Mouse (Mus musculus) small intestine, adult 2 months (tissue): ENCODE results near the gene Phc3. TPM values are rescaled to one million over a fixed set of nuclear protein-coding genes. Genes with fewer than 3 reads are reported as not detected.

ENCODE experiments used
- H3K27ac ChIP-seq: fragments of 200-500 bp; 2 replicates; pipeline ENCODE4 v1.5.1; 2012; ENCODE audit warnings: low read depth, low read length, control low read depth, inconsistent platforms; ENCODE audit not compliant: insufficient read depth
- H3K27me3 ChIP-seq: fragments of 200-500 bp; 2 replicates; pipeline ENCODE4 v1.6.1; 2012; ENCODE audit warnings: mild to moderate bottlenecking, moderate library complexity, low read length, inconsistent platforms; ENCODE audit not compliant: control insufficient read depth, insufficient read depth
- H3K36me3 ChIP-seq: fragments of 200-500 bp; 2 replicates; pipeline ENCODE4 v1.6.1; 2012; ENCODE audit warnings: mild to moderate bottlenecking, low read length, control low read depth, inconsistent platforms; ENCODE audit not compliant: control insufficient read depth, insufficient read depth
- H3K4me1 ChIP-seq: fragments of 200-500 bp; 2 replicates; pipeline ENCODE4 v1.6.1; 2012; ENCODE audit warnings: low read length, inconsistent platforms, mixed read lengths; ENCODE audit not compliant: control insufficient read depth, insufficient read depth, insufficient read length
- H3K4me3 ChIP-seq: fragments of 200-500 bp; 2 replicates; pipeline ENCODE4 v1.5.1; 2012; ENCODE audit warnings: low read depth, mild to moderate bottlenecking, control low read depth, inconsistent platforms, low read length, moderate library complexity
- CTCF ChIP-seq: fragments of 200-500 bp; IDR thresholded peaks from 2 replicates; pipeline ENCODE4 v1.5.1; 2012; ENCODE audit warnings: low read depth, mild to moderate bottlenecking, control low read depth, inconsistent platforms, low read length, moderate library complexity, mixed read lengths; ENCODE audit not compliant: insufficient replicate concordance, insufficient read length; ENCODE audit errors: extremely low read depth
- POLR2A ChIP-seq: fragments of 200-500 bp; IDR thresholded peaks from 2 replicates; pipeline ENCODE4 v1.6.1; 2012; ENCODE audit warnings: low read depth, mild to moderate bottlenecking, control low read depth, inconsistent platforms, low read length, moderate library complexity
- WGBS: fragments of 180-500 bp; shearing (Covaris S2); methylation state at CpG from one replicate; pipeline ENCODE4 v1.1.7; 2018; 5-methylcytosine and 5-hydroxymethylcytosine counted together
- polyA plus RNA-seq: library from polyadenylated mRNA; depleted of rRNA; stranded (reverse); fragments of >200 nt; gene quantifications from 2 replicates; pipeline ENCODE4 v1.2.3, GENCODE M21; 2012

Gene Phc3
- polyA plus RNA-seq, 1 experiment, result 21.8 TPM

DNA sequence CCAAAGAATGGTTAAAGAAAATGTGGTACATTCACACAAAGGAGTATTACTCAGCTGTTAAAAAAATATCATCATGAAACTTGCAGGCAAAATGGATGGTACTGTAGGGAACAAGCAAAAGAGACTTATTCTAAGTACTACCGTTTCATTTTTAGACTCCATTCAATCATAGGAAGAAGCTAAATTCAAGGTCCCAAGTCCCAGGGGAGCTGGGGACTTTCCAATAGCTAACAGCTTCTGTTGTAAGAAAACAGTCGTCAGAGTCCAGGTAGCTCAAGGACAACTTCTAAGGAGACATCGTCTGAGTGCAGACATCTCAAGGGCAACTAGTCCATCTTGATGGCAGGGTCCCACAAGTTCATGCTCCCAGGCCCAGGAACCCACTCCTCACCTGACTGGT is 41.6 kb downstream of the Phc3 start:
- WGBS, result 80% methylated on average over 3 of the region's 3 CpGs
- H3K36me3 ChIP-seq, result peaks cover 33% of the 10 kb centered on the region
- no peaks in the 10 kb centered on the region for H3K4me1 ChIP-seq
- no peak overlapping the region for H3K4me3 ChIP-seq
- H3K27me3 ChIP-seq, result no peaks in the 10 kb centered on the region
- TF ChIP-seq POLR2A (no peak), CTCF (no peak)
- no peak overlapping the region for H3K27ac ChIP-seq

DNA sequence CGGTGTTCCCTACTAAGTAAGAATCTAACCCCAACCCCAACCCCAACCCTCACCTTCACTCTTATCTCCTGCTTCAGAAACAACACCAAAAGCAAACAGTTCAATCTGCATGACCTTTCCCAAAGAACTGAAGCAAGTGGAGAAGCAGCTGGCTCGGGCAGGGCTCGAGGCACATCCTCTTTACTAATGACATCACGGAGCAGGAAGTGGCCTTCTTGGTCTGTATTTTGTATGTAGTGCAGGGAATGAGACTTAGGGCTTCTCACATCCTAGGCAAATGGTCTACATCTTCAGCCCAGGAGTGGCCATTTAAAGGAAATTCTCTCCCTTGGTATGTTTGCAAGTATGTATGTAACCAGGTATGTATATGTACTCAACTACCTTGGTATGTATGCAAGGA is 52.1 kb downstream of the Phc3 start:
- H3K27me3 ChIP-seq, result no peaks in the 10 kb centered on the region
- H3K4me3 ChIP-seq, result no peak overlapping the region
- no peak overlapping the region for H3K27ac ChIP-seq
- TF ChIP-seq CTCF (no peak), POLR2A (no peak)
- H3K36me3 ChIP-seq, result peaks cover 47% of the 10 kb centered on the region
- WGBS, result 35% methylated on average over 4 of the region's 4 CpGs
- no peaks in the 10 kb centered on the region for H3K4me1 ChIP-seq

DNA sequence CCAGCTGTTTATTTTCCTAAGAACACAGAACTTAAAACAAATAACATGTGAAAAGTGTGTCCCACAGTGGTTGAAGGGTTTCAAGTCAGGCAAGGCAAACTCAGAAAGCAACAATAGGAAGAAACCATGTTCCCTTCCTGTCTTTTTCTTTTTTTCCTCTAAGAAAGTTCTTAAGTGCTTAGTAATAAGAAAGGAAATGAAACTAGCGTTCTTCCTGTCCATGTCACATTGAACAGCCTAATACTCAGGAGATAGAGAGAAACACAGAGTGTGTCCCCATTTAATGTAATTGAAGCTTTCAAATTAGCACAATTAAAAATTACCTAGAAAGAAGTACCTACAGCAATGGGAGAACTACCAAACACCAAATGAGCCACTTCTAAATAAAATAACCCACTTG is 64.6 kb downstream of the Phc3 start:
- WGBS, result 83% methylated on average over 1 of the region's 1 CpGs
- no peak for TF ChIP-seq CTCF
- TF ChIP-seq POLR2A, result no peak

DNA sequence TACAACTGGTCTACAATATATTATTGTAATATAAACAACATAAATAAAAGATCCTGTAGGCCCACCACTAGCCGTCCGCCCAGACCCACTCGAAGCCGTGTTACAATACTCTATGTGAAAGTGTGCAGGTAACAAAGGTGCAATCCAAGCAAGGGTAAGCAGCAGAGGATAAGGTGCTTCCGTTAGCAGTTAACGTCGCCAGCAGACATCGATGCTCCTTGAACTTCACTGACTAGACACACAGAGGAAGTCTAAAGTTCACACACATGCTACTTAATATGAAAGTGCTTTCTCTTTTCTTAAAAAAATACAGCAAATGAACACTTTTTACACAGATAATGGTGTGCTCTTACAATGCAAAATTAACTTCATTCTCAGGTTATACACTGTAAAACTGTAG is 69.8 kb downstream of the Phc3 start:
- no peaks in the 10 kb centered on the region for H3K27me3 ChIP-seq
- H3K27ac ChIP-seq, result no peak overlapping the region
- 60% methylated on average over 8 of the region's 8 CpGs for WGBS
- no peaks in the 10 kb centered on the region for H3K4me1 ChIP-seq
- H3K36me3 ChIP-seq, result peaks cover 33% of the 10 kb centered on the region
- H3K4me3 ChIP-seq, result no peak overlapping the region
- no peak for TF ChIP-seq POLR2A
- no peak for TF ChIP-seq CTCF

More for the DNA sequence above, 64.6 kb downstream of the Phc3 start:
- Histone ChIP-seq H3K27ac (no peak overlapping the region), H3K4me3 (no peak overlapping the region), H3K27me3 (no peaks in the 10 kb centered on the region), H3K36me3 (peaks cover 41% of the 10 kb centered on the region), H3K4me1 (no peaks in the 10 kb centered on the region)

DNA sequence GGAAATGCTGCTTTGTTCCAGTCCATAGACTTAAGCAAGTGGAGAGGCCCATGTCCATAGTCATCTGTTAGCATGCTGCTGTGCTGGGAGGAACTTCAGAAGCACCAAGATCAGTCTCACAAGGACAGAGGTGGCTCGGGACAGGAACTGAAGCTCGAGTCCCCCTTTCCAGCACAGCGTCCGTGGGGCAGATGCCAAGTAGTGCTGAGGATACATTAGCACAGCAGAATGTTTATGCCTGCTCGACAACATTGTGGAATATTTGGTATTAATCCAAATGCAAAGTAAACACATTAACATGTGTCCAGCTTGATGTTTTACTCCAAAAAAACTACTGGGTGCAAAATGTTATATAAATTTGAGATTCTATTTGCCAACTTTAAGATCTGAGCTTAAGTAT is 72.5 kb downstream of the Phc3 start:
- 70% methylated on average over 5 of the region's 5 CpGs for WGBS
- H3K27me3 ChIP-seq, result no peaks in the 10 kb centered on the region
- no peak overlapping the region for H3K4me3 ChIP-seq
- H3K4me1 ChIP-seq, result no peaks in the 10 kb centered on the region
- H3K27ac ChIP-seq, result no peak overlapping the region
- TF ChIP-seq POLR2A (no peak), CTCF (no peak)
- peaks cover 30% of the 10 kb centered on the region for H3K36me3 ChIP-seq

DNA sequence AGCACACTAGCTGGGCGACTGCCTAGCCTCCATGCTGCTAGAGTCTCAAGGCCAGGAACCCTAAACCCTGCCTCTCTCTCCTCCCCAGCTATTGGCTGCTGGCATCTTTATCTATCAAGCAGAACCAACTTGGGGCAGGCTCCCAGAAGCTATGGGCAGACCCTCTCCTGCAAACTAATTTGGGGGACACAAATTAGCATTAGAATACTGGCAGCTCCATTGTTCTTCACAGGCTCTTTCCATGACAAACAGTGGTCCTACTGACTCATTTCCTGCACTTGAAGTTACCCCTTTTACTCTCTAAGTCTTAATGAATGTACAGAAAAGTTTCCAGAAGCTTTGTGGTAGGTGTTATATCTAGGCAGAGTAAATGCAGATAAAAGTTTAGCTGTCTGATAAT is 80.2 kb downstream of the Phc3 start:
- Histone ChIP-seq H3K27me3 (no peaks in the 10 kb centered on the region), H3K4me3 (no peak overlapping the region), H3K27ac (no peak overlapping the region), H3K4me1 (no peaks in the 10 kb centered on the region), H3K36me3 (peaks cover 10% of the 10 kb centered on the region)
- TF ChIP-seq CTCF (no peak), POLR2A (no peak)
- 63% methylated on average over 1 of the region's 1 CpGs for WGBS

DNA sequence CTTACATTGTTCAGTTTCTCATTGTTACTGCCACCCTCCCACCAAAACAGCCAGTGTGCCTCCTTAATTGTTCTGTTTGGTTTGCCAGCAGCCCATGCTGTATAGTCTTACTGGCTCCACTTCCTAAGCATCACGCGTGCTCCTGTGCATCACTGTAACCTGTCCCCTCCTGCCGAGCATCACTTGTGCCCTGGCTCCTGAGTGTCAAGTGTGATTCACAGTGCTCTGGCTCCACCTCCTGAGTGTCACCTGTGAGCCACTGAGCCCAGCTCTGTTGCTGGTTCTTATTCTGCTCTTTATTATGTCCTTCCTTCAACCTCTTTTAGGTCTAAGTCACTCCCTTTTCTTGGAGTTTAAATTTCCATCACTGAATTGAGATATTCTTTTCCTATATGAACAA is 81.8 kb downstream of the Phc3 start:
- peaks cover 7% of the 10 kb centered on the region for H3K36me3 ChIP-seq
- 90% methylated on average over 3 of the region's 3 CpGs for WGBS

DNA sequence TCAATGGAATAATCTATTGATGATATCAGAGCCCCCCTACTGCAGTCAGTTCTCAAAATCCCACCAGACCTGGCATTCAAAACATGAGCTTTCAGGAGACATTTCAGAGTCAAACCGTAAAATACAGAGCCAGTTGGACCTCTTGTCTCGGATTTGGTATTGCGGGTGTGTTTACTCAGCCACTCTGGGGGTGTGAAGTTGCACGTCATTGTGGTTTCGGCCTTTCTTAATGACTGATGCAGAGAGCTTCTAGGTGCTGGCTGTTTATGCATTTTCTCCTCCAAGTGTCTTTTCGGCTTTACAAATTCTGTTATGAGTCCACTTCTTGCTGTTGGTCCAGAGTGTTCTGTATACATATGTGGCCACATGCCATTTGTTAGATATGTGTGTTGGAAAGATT is 92.5 kb downstream of the Phc3 start:
- H3K27ac ChIP-seq, result no peak overlapping the region
- 0 out of 2 replicates have a peak, but pooled peaks cover 1% of the 10 kb centered on the region for H3K4me1 ChIP-seq
- H3K4me3 ChIP-seq, result no peak overlapping the region
- TF ChIP-seq CTCF (no peak), POLR2A (no peak)
- H3K27me3 ChIP-seq, result no peaks in the 10 kb centered on the region
- peaks cover 33% of the 10 kb centered on the region for H3K36me3 ChIP-seq
- WGBS, result 85% methylated on average over 6 of the region's 6 CpGs

More for the DNA sequence above, 81.8 kb downstream of the Phc3 start:
- Histone ChIP-seq H3K27me3 (no peaks in the 10 kb centered on the region), H3K4me3 (no peak overlapping the region), H3K27ac (no peak overlapping the region), H3K4me1 (no peaks in the 10 kb centered on the region)
- no peak for TF ChIP-seq POLR2A
- no peak for TF ChIP-seq CTCF
